Mouse (Mus musculus): ENCODE measurements around the gene Nt5dc1.
"Not testable (repeated sequence)": the region's sequence is repeated elsewhere in the genome, so short reads cannot be mapped to it uniquely, and the experiment has no call there.

Gene Nt5dc1

GRCm38 (mm10) chr10:34418204-34418756, at the start of gene Nt5dc1:
Gene Nt5dc1, minus strand, starts transcription at chr10:34418552.
- peak; percentile 91 to 94 for DNase-seq

- DNase-seq: no peak
These were observed 46.0 kb upstream of the Nt5dc1 start for GRCm38 (mm10) chr10:34464321-34464720.

GRCm38 (mm10) chr10:34461451-34461850, 43.1 kb upstream of the Nt5dc1 start:
- DNase-seq: no peak

- no peak for DNase-seq
These were observed 31.1 kb upstream of the Nt5dc1 start for GRCm38 (mm10) chr10:34449469-34449868.

- DNase-seq: not testable (repeated sequence)
These were observed 15.8 kb upstream of the Nt5dc1 start for GRCm38 (mm10) chr10:34434191-34434590.

GRCm38 (mm10) chr10:34431783-34432182, 13.4 kb upstream of the Nt5dc1 start:
- no peak for DNase-seq

GRCm38 (mm10) chr10:34418794-34419193, 442 bp upstream of the Nt5dc1 start:
- DNase-seq: not testable (repeated sequence)

- DNase-seq: no peak
These were observed 19.1 kb downstream of the Nt5dc1 start for GRCm38 (mm10) chr10:34399267-34399666.

GRCm38 (mm10) chr10:34396959-34397358, 21.4 kb downstream of the Nt5dc1 start:
- DNase-seq: no peak

GRCm38 (mm10) chr10:34389681-34390080, 28.7 kb downstream of the Nt5dc1 start, which contains the start of gene Col10a1:
Gene Col10a1, plus strand, starts transcription at chr10:34389981.
- no peak for DNase-seq

GRCm38 (mm10) chr10:34385636-34386035, 32.7 kb downstream of the Nt5dc1 start:
- DNase-seq: no peak

GRCm38 (mm10) chr10:34373332-34373731, 45.0 kb downstream of the Nt5dc1 start:
- DNase-seq: no peak

GRCm38 (mm10) chr10:34368138-34368537, 50.2 kb downstream of the Nt5dc1 start:
- DNase-seq: no peak

- DNase-seq: no peak
These were observed 54.6 kb downstream of the Nt5dc1 start for GRCm38 (mm10) chr10:34363756-34364155.

- no peak for DNase-seq
These were observed 60.1 kb downstream of the Nt5dc1 start for GRCm38 (mm10) chr10:34358263-34358662.

- no peak for DNase-seq
These were observed 66.2 kb downstream of the Nt5dc1 start for GRCm38 (mm10) chr10:34352166-34352565.

GRCm38 (mm10) chr10:34341886-34342285, 76.5 kb downstream of the Nt5dc1 start:
- no peak for DNase-seq

- DNase-seq: no peak
These were observed 77.3 kb downstream of the Nt5dc1 start for GRCm38 (mm10) chr10:34341014-34341413.

- DNase-seq: peak; percentile 36 to 42
These were observed 90.0 kb downstream of the Nt5dc1 start for GRCm38 (mm10) chr10:34328310-34328709.

- DNase-seq: no peak
These were observed 91.2 kb downstream of the Nt5dc1 start for GRCm38 (mm10) chr10:34327144-34327543.

- no peak for DNase-seq
These were observed 91.7 kb downstream of the Nt5dc1 start for GRCm38 (mm10) chr10:34326701-34327100.

GRCm38 (mm10) chr10:34320809-34321208, 97.5 kb downstream of the Nt5dc1 start:
- DNase-seq: no peak

GRCm38 (mm10) chr10:34317217-34317606, 101.1 kb downstream of the Nt5dc1 start:
- no peak for DNase-seq

GRCm38 (mm10) chr10:34316571-34317216, 101.7 kb downstream of the Nt5dc1 start:
- DNase-seq: no peak

- DNase-seq: no peak
These were observed 105.8 kb downstream of the Nt5dc1 start for GRCm38 (mm10) chr10:34312536-34312935.
